ENCODE assay signal across 16 mouse cellular contexts in genomic region chr16:38403639-38404038, GRCm38 (mm10). TPM values are rescaled to one million over a fixed set of nuclear protein-coding genes. Genes with fewer than 3 reads are reported as not detected.
DNase-seq lines count a peak whose midpoint lies in the region; ATAC-seq and TF ChIP-seq lines count a peak whose summit lies in the region.
"Had no signal": no experiment of that assay in that cellular context is flagged by ENCODE, and none has a peak within 500 bp of the region (broad histone marks: within the 10 kb centered on the region; RNA-seq: fewer than 3 reads in every experiment).

No protein-coding gene starts in this region.

- H3K4me1 ChIP-seq in lung, adult 2 months (ENCODE audit: control insufficient read depth, insufficient read depth, low read length): peaks cover 10% of the 10 kb centered on the region
- H3K4me1 ChIP-seq in limb, embryonic 10.5 days: peaks cover 14% of the 10 kb centered on the region

- peak; percentile 19 for DNase-seq in lung, postnatal 36 days
- DNase-seq in lung, adult 2 months: no peak
- peak; percentile 55 for DNase-seq in thymus, postnatal 14 days
- DNase-seq in kidney, postnatal 4 days: no peak
- no peak for DNase-seq in cerebellum, adult 9-10 months
- DNase-seq in limb, embryonic 10.5 days (ENCODE audit: low spot score): no peak
- DNase-seq: cerebellum, adult 11-12 months; kidney, postnatal 25 days had no signal

- H3K27ac ChIP-seq in limb, embryonic 10.5 days: no peak overlapping the region
- H3K27ac ChIP-seq: macrophage had no signal

- H3K36me3 ChIP-seq in limb, embryonic 10.5 days: no peaks in the 10 kb centered on the region

- H3K27me3 ChIP-seq in limb, embryonic 10.5 days (ENCODE audit: low read depth, poor library complexity, severe bottlenecking): no peaks in the 10 kb centered on the region

- ATAC-seq in activated CD4-positive, CD25-positive, alpha-beta regulatory T cell, adult 4 months: peak; percentile 78
- peak; percentile 85 for ATAC-seq in megakaryocyte progenitor cell, adult 5-6 weeks (replicated peaks; ENCODE audit: poor library complexity)
- ATAC-seq: intestine, embryonic 16.5 days had no signal

- no peak for TF ChIP-seq POLR2A in lung, adult 2 months (IDR thresholded peaks at IDR 0.05; ENCODE audit: borderline replicate concordance, extremely low read depth, low read depth, low read length)

- no peak for TF ChIP-seq CTCF in lung, adult 2 months (IDR thresholded peaks at IDR 0.05; ENCODE audit: insufficient read depth, low read length)

- no peaks in the 10 kb centered on the region for H3K9me3 ChIP-seq in limb, embryonic 10.5 days (replicated peaks)

- WGBS in lung, adult 2 months: 72% methylated on average over 7 of the region's 7 CpGs
- 92% methylated on average over 7 of the region's 7 CpGs for WGBS in limb, embryonic 10.5 days

- no peak overlapping the region for H3K4me3 ChIP-seq in lung, adult 2 months (replicated peaks; ENCODE audit: extremely low read depth, low read depth, low read length)
- no peak overlapping the region for H3K4me3 ChIP-seq in limb, embryonic 10.5 days

RNA-seq across cellular contexts. Expression of gene Pla1a, which starts 29.3 kb away (rescaled TPM):
- polyA plus RNA-seq in lung, adult 2 months (2012; rRNA removed): 1.6 and 2.0 TPM in 2 replicates
- not detected for polyA plus RNA-seq in activated CD4-positive, CD25-positive, alpha-beta regulatory T cell, adult 4 months (2017; shearing (Covaris generic))
- total RNA-seq in megakaryocyte progenitor cell, adult 5-6 weeks (2015): not detected in 2 replicates
- not detected in 2 replicates for total RNA-seq in megakaryocyte progenitor cell, adult 5-6 weeks (2017)
- polyA plus RNA-seq in limb, embryonic 10.5 days (2016; fragmentation: Nextera tagmentation; extraction: Ambion mirVana): 0.11 TPM in 1 of 2 replicates, not detected in the other
- polyA plus RNA-seq: macrophage had no signal

RNA-seq across cellular contexts. Expression of gene Popdc2, which starts 41.6 kb away (rescaled TPM):
- polyA plus RNA-seq in lung, adult 2 months (2012; rRNA removed): 20.4 and 30.9 TPM in 2 replicates
- 1 to 10 TPM; 5.8 to 6.1 TPM for polyA plus RNA-seq in activated CD4-positive, CD25-positive, alpha-beta regulatory T cell, adult 4 months (2017; shearing (Covaris generic))
- total RNA-seq in megakaryocyte progenitor cell, adult 5-6 weeks (2015): 0.27 and 0.62 TPM in 2 replicates
- not detected in 2 replicates for total RNA-seq in megakaryocyte progenitor cell, adult 5-6 weeks (2017)
- 1.3 and 3.1 TPM in 2 replicates for polyA plus RNA-seq in limb, embryonic 10.5 days (2016; fragmentation: Nextera tagmentation; extraction: Ambion mirVana)
- polyA plus RNA-seq: macrophage had no signal

RNA-seq across cellular contexts. Expression of gene Adprh, which starts 48.9 kb away (rescaled TPM):
- 27.0 and 29.4 TPM in 2 replicates for polyA plus RNA-seq in lung, adult 2 months (2012; rRNA removed)
- 10 to 100 TPM; 47.4 to 51.6 TPM for polyA plus RNA-seq in activated CD4-positive, CD25-positive, alpha-beta regulatory T cell, adult 4 months (2017; shearing (Covaris generic))
- 22.9 and 23.5 TPM in 2 replicates for total RNA-seq in megakaryocyte progenitor cell, adult 5-6 weeks (2015)
- 14.9 and 16.0 TPM in 2 replicates for total RNA-seq in megakaryocyte progenitor cell, adult 5-6 weeks (2017)
- polyA plus RNA-seq in limb, embryonic 10.5 days (2016; fragmentation: Nextera tagmentation; extraction: Ambion mirVana): 153 and 159 TPM in 2 replicates

RNA-seq across cellular contexts. Expression of gene Cd80, which starts 51.7 kb away (rescaled TPM):
- 0.35 and 0.98 TPM in 2 replicates for polyA plus RNA-seq in lung, adult 2 months (2012; rRNA removed)
- polyA plus RNA-seq in activated CD4-positive, CD25-positive, alpha-beta regulatory T cell, adult 4 months (2017; shearing (Covaris generic)): 1 to 10 TPM; 3.8 to 4.3 TPM
- 0.77 and 1.6 TPM in 2 replicates for total RNA-seq in megakaryocyte progenitor cell, adult 5-6 weeks (2015)
- total RNA-seq in megakaryocyte progenitor cell, adult 5-6 weeks (2017): 0.25 and 0.47 TPM in 2 replicates
- polyA plus RNA-seq in limb, embryonic 10.5 days (2016; fragmentation: Nextera tagmentation; extraction: Ambion mirVana): 0.29 and 0.53 TPM in 2 replicates

RNA-seq across cellular contexts. Expression of gene Gm21987, which starts 56.8 kb away (rescaled TPM):
- not detected in 2 replicates for polyA plus RNA-seq in lung, adult 2 months (2012; rRNA removed)
- polyA plus RNA-seq in activated CD4-positive, CD25-positive, alpha-beta regulatory T cell, adult 4 months (2017; shearing (Covaris generic)): not detected
- total RNA-seq in megakaryocyte progenitor cell, adult 5-6 weeks (2015): not detected in 2 replicates
- not detected in 2 replicates for total RNA-seq in megakaryocyte progenitor cell, adult 5-6 weeks (2017)
- not detected in 2 replicates for polyA plus RNA-seq in limb, embryonic 10.5 days (2016; fragmentation: Nextera tagmentation; extraction: Ambion mirVana)
- total RNA-seq: heart, adult 8-10 months; heart, postnatal 25 days; left cerebral cortex, adult 18-20 months had no signal
- polyA plus RNA-seq: limb, embryonic 14.5 days; macrophage had no signal

Comparison
In these comparisons a context has a peak if more than half of its experiments do, and no peak if none do; other contexts are left out.
1. DNase-seq: peak in lung, postnatal 36 days (single experiment) and thymus, postnatal 14 days (single experiment); none in lung, adult 2 months (single experiment), kidney, postnatal 4 days (0 of 2), cerebellum, adult 9-10 months (single experiment) and limb, embryonic 10.5 days (single experiment).